In genomic region chr2:75691316-75691715, GRCm38 (mm10) we compare ENCODE assay signal across 13 mouse cellular contexts.
"Had no signal": no experiment of that assay in that cellular context is flagged by ENCODE, and none has a peak within 500 bp of the region (broad histone marks: within the 10 kb centered on the region; RNA-seq: fewer than 3 reads in every experiment).

No protein-coding gene starts in this region.

- H3K9ac ChIP-seq: limb, embryonic 13.5 days; liver, embryonic 14.5 days; midbrain, embryonic 15.5 days; neural tube, embryonic 13.5 days had no signal

- H3K27me3 ChIP-seq: limb, embryonic 13.5 days; midbrain, embryonic 15.5 days; neural tube, embryonic 13.5 days had no signal

- H3K4me1 ChIP-seq: midbrain, embryonic 15.5 days had no signal

- H3K27ac ChIP-seq: limb, embryonic 13.5 days; liver, embryonic 14.5 days; midbrain, embryonic 15.5 days; neural tube, embryonic 13.5 days had no signal

- H3K4me2 ChIP-seq: limb, embryonic 13.5 days; midbrain, embryonic 11.5 days; midbrain, embryonic 15.5 days; neural tube, embryonic 13.5 days had no signal

- H3K9me3 ChIP-seq: limb, embryonic 13.5 days; midbrain, embryonic 15.5 days; neural tube, embryonic 13.5 days had no signal

- DNase-seq: kidney, postnatal 14 days; left cerebral cortex, postnatal 4 days; lung, adult 18-20 months; retina, postnatal 1 day; right cerebral cortex, postnatal 4 days; spleen, adult 18-20 months; thymus, adult 18-20 months; thymus, postnatal 14 days had no signal

- H3K4me3 ChIP-seq: limb, embryonic 13.5 days; midbrain, embryonic 15.5 days; neural tube, embryonic 13.5 days had no signal

- ATAC-seq: midbrain, embryonic 15.5 days had no signal

- H3K36me3 ChIP-seq: midbrain, embryonic 15.5 days; neural tube, embryonic 13.5 days had no signal
